ENCODE assay signal across 14 mouse cellular contexts in genomic region chr1:93159566-93160500, GRCm38 (mm10). TPM values are rescaled to one million over a fixed set of nuclear protein-coding genes. Genes with fewer than 3 reads are reported as not detected.
A peak's percentile ranks its signal among the peaks of the same experiment; 100 is the strongest.
DNase-seq lines count a peak whose midpoint lies in the region; ATAC-seq and TF ChIP-seq lines count a peak whose summit lies in the region.
"Had no signal": no experiment of that assay in that cellular context is flagged by ENCODE, and none has a peak within 500 bp of the region (broad histone marks: within the 10 kb centered on the region; RNA-seq: fewer than 3 reads in every experiment).

No protein-coding gene starts in this region.

- in situ Hi-C loops in Patski (cut with MboI; ENCODE audit: low pct_unique_long_range_greater_than_20kb) = no loop called here

- peak overlapping the region; percentile 15 for H3K27ac ChIP-seq in intestine, embryonic 15.5 days
- peak overlapping the region; percentile 82 for H3K27ac ChIP-seq in lung, embryonic 14.5 days (ENCODE audit: low read depth)
- H3K27ac ChIP-seq: limb, embryonic 13.5 days; midbrain, embryonic 10.5 days had no signal

- 70% methylated on average over 21 of the region's 21 CpGs for WGBS in intestine, embryonic 15.5 days
- whole genome bisulfite sequencing in lung, embryonic 14.5 days = 66% methylated on average over 21 of the region's 21 CpGs

- peak overlapping the region; percentile 55 for H3K4me2 ChIP-seq in intestine, embryonic 15.5 days (replicated peaks)
- peak overlapping the region; percentile 48 for H3K4me2 ChIP-seq in lung, embryonic 14.5 days
- H3K4me2 ChIP-seq: limb, embryonic 13.5 days had no signal

- no peak for DNase-seq in Patski (ENCODE audit: low read depth, low spot score)
- DNase-seq in lung, embryonic 14.5 days = peak; percentile 66
- DNase-seq in heart, adult 18-20 months = no peak
- no peak for DNase-seq in left cerebral cortex, postnatal 10 days (ENCODE audit: extremely low spot score in 1 of 2, low spot score in 2 of 2)
- DNase-seq: gastrocnemius, postnatal 10 days had no signal

- POLR2A ChIA-PET in Patski (lab: Charles Lee) = no interaction called here

- CTCF ChIA-PET in Patski (lab: Charles Lee) = interaction anchor here (1.1 kb wide), 1 partner anchor 31 kb away, joined by 4 read pairs; no protein-coding TSS in a partner anchor

- H3K27me3 ChIP-seq in E14TG2a.4 (ENCODE audit: insufficient read depth, low read length) (peaks cover 38% of the 10 kb centered on the region), Patski (no peaks in the 10 kb centered on the region)
- H3K27me3 ChIP-seq in intestine, embryonic 15.5 days (replicated peaks) = no peaks in the 10 kb centered on the region
- no peaks in the 10 kb centered on the region for H3K27me3 ChIP-seq in lung, embryonic 14.5 days (ENCODE audit: insufficient read depth, low read length)
- H3K27me3 ChIP-seq: limb, embryonic 13.5 days had no signal

- peak overlapping the region; percentile 32; the same call in 1 of the 2 replicates for H3K4me3 ChIP-seq in E14TG2a.4 (replicated peaks; ENCODE audit: low read length)
- peak overlapping the region; percentile 9 for H3K4me3 ChIP-seq in intestine, embryonic 15.5 days (replicated peaks)
- H3K4me3 ChIP-seq in lung, embryonic 14.5 days (ENCODE audit: low read depth, low read length) = peak overlapping the region; percentile 22
- H3K4me3 ChIP-seq: erythroblast, embryonic 14.5 days; limb, embryonic 13.5 days; midbrain, embryonic 10.5 days had no signal

- intact Hi-C loops in left cerebral cortex, postnatal 10 days (cut with DNase I) = no loop called here

- no peaks in the 10 kb centered on the region for H3K36me3 ChIP-seq in E14TG2a.4 (ENCODE audit: insufficient read depth, low read length)
- H3K36me3 ChIP-seq in intestine, embryonic 15.5 days = no peaks in the 10 kb centered on the region
- no peaks in the 10 kb centered on the region for H3K36me3 ChIP-seq in lung, embryonic 14.5 days (ENCODE audit: insufficient read depth)
- H3K36me3 ChIP-seq: limb, embryonic 13.5 days; midbrain, embryonic 10.5 days had no signal

- H3K4me1 ChIP-seq in E14TG2a.4 (replicated peaks; ENCODE audit: low read depth, low read length) = peaks cover 21% of the 10 kb centered on the region
- H3K4me1 ChIP-seq in intestine, embryonic 15.5 days (replicated peaks) = peaks cover 18% of the 10 kb centered on the region; the same call in 1 of the 2 replicates
- peaks cover 6% of the 10 kb centered on the region for H3K4me1 ChIP-seq in lung, embryonic 14.5 days (ENCODE audit: insufficient read depth)

- peak; percentile 4 for ATAC-seq in Patski
- peak; percentile 55 for ATAC-seq in intestine, embryonic 15.5 days
- ATAC-seq in lung, embryonic 14.5 days (ENCODE audit: insufficient read depth) = peak; percentile 58
- no peak for ATAC-seq in megakaryocyte progenitor cell, adult 5-6 weeks (replicated peaks; ENCODE audit: poor library complexity)
- ATAC-seq in monocyte, adult 5-6 weeks (replicated peaks; ENCODE audit: insufficient number of reproducible peaks, low FRiP score, low TSS enrichment, poor library complexity, severe bottlenecking) = no peak

- no peak for TF ChIP-seq CTCF in E14TG2a.4 (conservative IDR thresholded peaks at IDR 0.05; ENCODE audit: low read length)
- TF ChIP-seq CTCF in Patski (IDR thresholded peaks at IDR 0.05) = no peak
- no peak for TF ChIP-seq CTCF in lung, embryonic 14.5 days (IDR thresholded peaks at IDR 0.05; ENCODE audit: low read depth)

- H3K9ac ChIP-seq in intestine, embryonic 15.5 days = peak overlapping the region; percentile 21; the same call in 1 of the 2 replicates
- H3K9ac ChIP-seq in lung, embryonic 14.5 days = no peak overlapping the region
- H3K9ac ChIP-seq: limb, embryonic 13.5 days had no signal

- no peaks in the 10 kb centered on the region for H3K9me3 ChIP-seq in E14TG2a.4 (ENCODE audit: low read length)
- no peaks in the 10 kb centered on the region for H3K9me3 ChIP-seq in intestine, embryonic 15.5 days
- no peaks in the 10 kb centered on the region for H3K9me3 ChIP-seq in lung, embryonic 14.5 days (ENCODE audit: low read depth, low read length)
- H3K9me3 ChIP-seq: limb, embryonic 13.5 days; midbrain, embryonic 10.5 days had no signal

RNA-seq across cellular contexts. Expression of gene 2310007B03Rik, which starts 0.9 kb away (rescaled TPM):
- polyA plus RNA-seq in Patski (2021) = not detected
- 8.7 and 10.4 TPM in 2 replicates for polyA plus RNA-seq in intestine, embryonic 15.5 days (2015; fragmentation: Nextera tagmentation; extraction: Ambion mirVana)
- 9.5 TPM in 2 replicates for polyA plus RNA-seq in lung, embryonic 14.5 days (2014; fragmentation: Nextera tagmentation; extraction: Ambion mirVana)
- under 1 TPM in 1 of 2 experiments, not detected in 1; 0.28 TPM for total RNA-seq in heart, adult 18-20 months (2021)
- not detected in 2 replicates for total RNA-seq in megakaryocyte progenitor cell, adult 5-6 weeks (2015)
- not detected in 2 replicates for total RNA-seq in megakaryocyte progenitor cell, adult 5-6 weeks (2017)
- not detected in 3 replicates for total RNA-seq in monocyte, adult 5-6 weeks (2017)
- total RNA-seq in left cerebral cortex, postnatal 10 days (2021) = not detected
- total RNA-seq: gastrocnemius, postnatal 10 days had no signal
- polyA plus RNA-seq: erythroblast, embryonic 14.5 days; neural tube, embryonic 14.5 days had no signal

RNA-seq across cellular contexts. Expression of gene Crocc2, which starts 8.7 kb away (rescaled TPM):
- 0.30 TPM for polyA plus RNA-seq in Patski (2021)
- 0.04 and 0.13 TPM in 2 replicates for polyA plus RNA-seq in intestine, embryonic 15.5 days (2015; fragmentation: Nextera tagmentation; extraction: Ambion mirVana)
- polyA plus RNA-seq in lung, embryonic 14.5 days (2014; fragmentation: Nextera tagmentation; extraction: Ambion mirVana) = 2.8 and 3.7 TPM in 2 replicates
- under 1 TPM; 0.05 to 0.12 TPM for total RNA-seq in heart, adult 18-20 months (2021)
- total RNA-seq in megakaryocyte progenitor cell, adult 5-6 weeks (2015) = not detected in 2 replicates
- total RNA-seq in megakaryocyte progenitor cell, adult 5-6 weeks (2017) = not detected in 2 replicates
- not detected in 3 replicates for total RNA-seq in monocyte, adult 5-6 weeks (2017)
- total RNA-seq in left cerebral cortex, postnatal 10 days (2021) = under 1 TPM; 0.16 to 0.17 TPM
- polyA plus RNA-seq: erythroblast, embryonic 14.5 days had no signal

RNA-seq across cellular contexts. Expression of gene Agxt, which starts 24.8 kb away (rescaled TPM):
- polyA plus RNA-seq in Patski (2021) = not detected
- polyA plus RNA-seq in intestine, embryonic 15.5 days (2015; fragmentation: Nextera tagmentation; extraction: Ambion mirVana) = 0.59 and 0.62 TPM in 2 replicates
- polyA plus RNA-seq in lung, embryonic 14.5 days (2014; fragmentation: Nextera tagmentation; extraction: Ambion mirVana) = 0.27 TPM in 1 of 2 replicates, not detected in the other
- total RNA-seq in heart, adult 18-20 months (2021) = not detected
- not detected in 2 replicates for total RNA-seq in megakaryocyte progenitor cell, adult 5-6 weeks (2015)
- not detected in 2 replicates for total RNA-seq in megakaryocyte progenitor cell, adult 5-6 weeks (2017)
- total RNA-seq in monocyte, adult 5-6 weeks (2017) = not detected in 3 replicates
- not detected for total RNA-seq in left cerebral cortex, postnatal 10 days (2021)
- total RNA-seq: ES-E14 had no signal
- polyA plus RNA-seq: limb, embryonic 13.5 days; midbrain, embryonic 10.5 days; neural tube, embryonic 14.5 days had no signal

RNA-seq across cellular contexts. Expression of gene Kif1a, which starts 58.1 kb away (rescaled TPM):
- polyA plus RNA-seq in Patski (2021) = not detected
- 18.3 and 21.4 TPM in 2 replicates for polyA plus RNA-seq in intestine, embryonic 15.5 days (2015; fragmentation: Nextera tagmentation; extraction: Ambion mirVana)
- 8.6 and 11.2 TPM in 2 replicates for polyA plus RNA-seq in lung, embryonic 14.5 days (2014; fragmentation: Nextera tagmentation; extraction: Ambion mirVana)
- 1 to 10 TPM; 1.2 to 1.8 TPM for total RNA-seq in heart, adult 18-20 months (2021)
- total RNA-seq in megakaryocyte progenitor cell, adult 5-6 weeks (2015) = 0.05 TPM in 1 of 2 replicates, not detected in the other
- total RNA-seq in megakaryocyte progenitor cell, adult 5-6 weeks (2017) = not detected in 2 replicates
- not detected in 3 replicates for total RNA-seq in monocyte, adult 5-6 weeks (2017)
- 100 to 1,000 TPM; 908 to 919 TPM for total RNA-seq in left cerebral cortex, postnatal 10 days (2021)

Comparison
In these comparisons a context has a peak if more than half of its experiments do, and no peak if none do; other contexts are left out.
1. ATAC-seq: peak in Patski (single experiment), intestine, embryonic 15.5 days (single experiment) and lung, embryonic 14.5 days (single experiment); none in megakaryocyte progenitor cell, adult 5-6 weeks (single experiment) and monocyte, adult 5-6 weeks (single experiment).
2. Peak in every context shown above with its lines, with median percentiles within 50 percentile points of each other: H3K4me3 ChIP-seq.